Mouse (Mus musculus) embryonic facial prominence, embryonic 14.5 days (tissue): ENCODE measurements at regions not wholly inside any gene's neighbourhood (a gene's known extent, or its start where the extent isn't known, plus 50 kb on each side); places are given as distances from the start of the nearest gene placed in this dataset.

Experiments used
- ATAC-seq: fragments of 200-750 bp; cut with Nextera tagmentation; 2 replicates; pipeline ENCODE4 v1.8.0; 2017; ENCODE audit warnings: low read depth, moderate number of reproducible peaks, moderate TSS enrichment
- DNase-seq: peaks from one replicate; pipeline ENCODE4 v3.0.0-alpha.2; 2015; ENCODE audit warnings: low spot score
- H3K27ac ChIP-seq: fragments of 300-500 bp; sonication (generic); replicated peaks from 2 replicates; pipeline ENCODE4 v1.5.1; 2014; ENCODE audit warnings: low read depth, mild to moderate bottlenecking, low read length, moderate library complexity
- H3K27me3 ChIP-seq: fragments of 300-500 bp; sonication (generic); replicated peaks from 2 replicates; pipeline ENCODE4 v1.6.1; 2014; ENCODE audit warnings: low read length; ENCODE audit not compliant: control insufficient read depth, insufficient read depth
- H3K36me3 ChIP-seq: fragments of 300-500 bp; sonication (generic); 2 replicates; pipeline ENCODE4 v1.6.1; 2014; ENCODE audit warnings: low read length, mixed read lengths; ENCODE audit not compliant: control insufficient read depth, insufficient read depth
- H3K4me1 ChIP-seq: fragments of 300-500 bp; sonication (generic); 2 replicates; pipeline ENCODE4 v1.6.1; 2014; ENCODE audit warnings: antibody characterized with exemption, low read length; ENCODE audit not compliant: control insufficient read depth, insufficient read depth
- H3K4me2 ChIP-seq: fragments of 300-500 bp; sonication (generic); 2 replicates; pipeline ENCODE4 v1.6.1; 2014; ENCODE audit warnings: low read depth, mild to moderate bottlenecking, low read length, moderate library complexity, mixed read lengths
- H3K4me3 ChIP-seq: fragments of 300-500 bp; sonication (generic); 2 replicates; pipeline ENCODE4 v1.5.1; 2014; ENCODE audit warnings: low read depth, mild to moderate bottlenecking, low read length
- H3K9ac ChIP-seq: fragments of 300-500 bp; sonication (generic); 2 replicates; pipeline ENCODE4 v1.6.1; 2014; ENCODE audit warnings: low read depth, mild to moderate bottlenecking, low read length, moderate library complexity, mixed read lengths
- H3K9me3 ChIP-seq: fragments of 300-500 bp; sonication (generic); 2 replicates; pipeline ENCODE4 v1.6.1; 2016; ENCODE audit warnings: low read length; ENCODE audit not compliant: control insufficient read depth
- WGBS: fragments of 180-500 bp; shearing (Covaris S2); extraction: QIAGEN DNeasy Blood & Tissue Kit; methylation state at CpG from one replicate; pipeline ENCODE4 v1.1.7; 2014; 5-methylcytosine and 5-hydroxymethylcytosine counted together

DNA sequence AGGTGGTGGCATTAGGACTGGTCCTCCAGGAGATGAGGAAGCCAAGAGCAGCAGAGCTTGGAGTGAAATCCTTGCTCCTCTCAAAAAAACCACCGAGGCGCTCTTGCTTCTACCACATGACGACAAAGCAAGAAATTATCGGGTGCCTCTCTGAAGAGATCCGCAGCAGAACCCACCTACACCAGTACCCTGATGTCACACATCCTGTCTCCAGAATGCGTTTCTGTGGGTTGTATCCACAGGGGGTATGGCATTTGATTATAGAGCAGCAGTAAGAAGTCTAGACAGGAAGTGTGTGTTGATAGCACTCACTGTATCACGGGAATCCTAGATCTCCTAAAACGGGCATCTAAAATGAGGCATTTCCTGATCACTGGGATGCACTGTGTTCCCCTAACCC lies 89.8 kb downstream of the Chst2 start:
- WGBS = 68% methylated on average over 8 of the region's 8 CpGs
- Histone ChIP-seq H3K4me3 (no peak overlapping the region), H3K4me2 (no peak overlapping the region), H3K9me3 (no peaks in the 10 kb centered on the region), H3K4me1 (no peaks in the 10 kb centered on the region), H3K27me3 (no peaks in the 10 kb centered on the region), H3K36me3 (no peaks in the 10 kb centered on the region), H3K27ac (no peak overlapping the region), H3K9ac (no peak overlapping the region)
- DNase-seq (no peak), ATAC-seq (no peak)

DNA sequence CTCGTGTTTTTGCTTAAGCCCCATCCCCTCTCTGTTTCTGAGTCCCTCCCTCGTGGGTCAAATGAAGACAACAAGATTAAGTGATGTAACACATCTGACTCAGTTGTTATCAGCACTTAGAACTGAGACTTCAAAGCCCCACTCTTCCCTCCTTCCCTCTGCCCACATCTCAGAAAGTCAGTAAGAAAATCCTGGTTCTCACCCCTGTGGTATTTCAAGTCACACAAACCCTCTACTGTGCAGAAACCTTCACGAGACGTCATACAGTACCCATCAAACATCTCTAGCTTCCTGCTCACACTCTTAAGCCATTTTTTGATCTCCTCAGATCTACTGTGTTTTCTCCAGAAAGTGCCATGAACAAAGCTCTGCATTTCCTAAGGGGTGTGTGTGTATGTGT lies 91.4 kb downstream of the Chst2 start:
- Histone ChIP-seq H3K4me3 (no peak overlapping the region), H3K9me3 (no peaks in the 10 kb centered on the region), H3K27ac (no peak overlapping the region), H3K4me1 (no peaks in the 10 kb centered on the region), H3K27me3 (no peaks in the 10 kb centered on the region), H3K36me3 (no peaks in the 10 kb centered on the region), H3K4me2 (no peak overlapping the region), H3K9ac (no peak overlapping the region)
- WGBS = 64% methylated on average over 4 of the region's 4 CpGs
- ATAC-seq (no peak), DNase-seq (no peak)

DNA sequence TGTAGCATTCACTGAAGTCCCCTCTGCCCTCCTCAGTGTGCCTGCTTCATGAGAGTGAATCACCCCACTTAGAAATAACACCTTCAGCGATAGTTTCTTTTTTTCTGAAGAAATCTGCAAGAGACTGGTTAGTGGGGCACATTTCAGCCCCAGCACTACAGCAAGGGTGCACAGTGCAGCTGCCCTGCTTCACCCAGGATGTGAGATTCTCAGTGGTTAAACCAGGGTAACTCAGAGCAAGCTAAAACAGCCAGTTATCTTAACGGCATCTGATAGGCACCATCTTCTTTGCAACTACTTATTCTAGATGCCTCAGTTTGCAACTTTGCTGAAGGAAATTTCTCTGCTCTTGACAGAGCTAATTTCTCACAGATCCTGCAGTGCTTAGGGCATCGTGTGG lies 94.9 kb downstream of the Chst2 start:
- 68% methylated on average over 3 of the region's 3 CpGs for WGBS
- Histone ChIP-seq H3K9me3 (no peaks in the 10 kb centered on the region), H3K4me1 (no peaks in the 10 kb centered on the region), H3K4me3 (no peak overlapping the region), H3K9ac (no peak overlapping the region), H3K36me3 (no peaks in the 10 kb centered on the region), H3K27ac (no peak overlapping the region), H3K27me3 (no peaks in the 10 kb centered on the region), H3K4me2 (no peak overlapping the region)
- no peak for ATAC-seq
- no peak for DNase-seq

DNA sequence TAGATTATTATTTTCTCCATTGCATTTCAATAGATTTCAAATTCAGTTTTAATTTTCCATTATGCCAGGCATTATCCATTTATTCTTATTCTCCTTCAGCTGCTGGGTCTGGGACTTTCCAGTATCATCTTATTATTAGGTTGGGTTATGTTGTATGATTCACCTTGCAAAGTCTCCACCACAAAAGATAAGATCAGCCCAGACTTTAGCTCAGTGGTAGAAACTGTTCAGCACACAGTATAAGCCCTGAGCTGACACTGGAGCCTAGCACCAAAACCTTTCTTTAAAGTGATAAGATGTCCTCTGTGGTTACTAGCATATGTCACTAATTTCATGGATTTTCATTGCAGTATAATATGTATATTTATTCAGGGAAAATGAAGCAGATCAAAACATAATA lies 117.5 kb downstream of the Chst2 start:
- no peaks in the 10 kb centered on the region for H3K27me3 ChIP-seq
- H3K4me1 ChIP-seq = no peaks in the 10 kb centered on the region
- no peak overlapping the region for H3K4me2 ChIP-seq
- H3K36me3 ChIP-seq = no peaks in the 10 kb centered on the region
- ATAC-seq (no peak), DNase-seq (no peak)
- H3K4me3 ChIP-seq = no peak overlapping the region
- no peak overlapping the region for H3K9ac ChIP-seq
- no peak overlapping the region for H3K27ac ChIP-seq
- no peaks in the 10 kb centered on the region for H3K9me3 ChIP-seq

DNA sequence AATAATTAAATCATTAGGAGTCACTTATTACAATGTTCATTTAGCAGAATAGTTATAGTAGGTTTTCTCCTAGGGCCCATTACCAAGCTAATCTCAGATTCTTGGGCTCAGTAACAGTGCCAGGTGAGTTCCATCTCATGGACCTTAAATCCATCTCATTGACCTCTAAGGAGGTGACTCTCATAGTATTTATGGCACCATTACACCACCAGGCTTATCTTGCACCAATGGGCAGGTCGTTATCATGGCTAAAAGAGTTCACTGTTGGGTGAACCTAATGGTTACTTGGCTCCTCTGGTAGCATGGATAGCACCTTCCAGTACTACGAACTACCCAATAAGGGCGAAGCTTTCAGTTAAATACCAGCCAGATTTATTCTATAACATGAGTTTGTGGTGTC lies 123.5 kb downstream of the Chst2 start:
- no peak overlapping the region for H3K4me3 ChIP-seq
- no peak overlapping the region for H3K4me2 ChIP-seq
- H3K27me3 ChIP-seq = no peaks in the 10 kb centered on the region
- H3K9me3 ChIP-seq = no peaks in the 10 kb centered on the region
- ATAC-seq (no peak), DNase-seq (no peak)
- 92% methylated on average over 3 of the region's 3 CpGs for WGBS
- H3K4me1 ChIP-seq = no peaks in the 10 kb centered on the region
- no peaks in the 10 kb centered on the region for H3K36me3 ChIP-seq
- no peak overlapping the region for H3K9ac ChIP-seq
- H3K27ac ChIP-seq = no peak overlapping the region

DNA sequence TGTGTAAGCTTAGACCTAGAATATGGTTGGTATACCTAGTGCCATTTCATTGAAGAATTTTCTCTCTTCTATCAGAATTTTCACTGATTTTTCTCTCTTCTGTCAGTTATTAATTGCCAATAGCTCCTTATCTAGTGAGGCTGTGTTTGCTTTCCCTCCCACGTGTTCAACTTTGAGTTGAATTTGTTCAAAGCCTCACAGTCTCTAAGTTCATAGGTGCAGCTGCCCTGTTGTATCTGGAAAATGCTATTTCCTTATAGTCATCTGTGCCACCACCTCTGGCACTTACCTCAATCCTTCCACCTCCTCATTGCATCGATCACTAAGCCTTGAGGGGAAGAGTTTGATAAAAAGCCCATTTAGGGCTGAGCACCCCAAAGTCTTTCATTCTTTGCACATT lies 124.0 kb downstream of the Chst2 start:
- no peak overlapping the region for H3K27ac ChIP-seq
- H3K4me2 ChIP-seq = no peak overlapping the region
- DNase-seq (no peak), ATAC-seq (no peak)
- no peak overlapping the region for H3K9ac ChIP-seq
- H3K4me1 ChIP-seq = no peaks in the 10 kb centered on the region
- no peak overlapping the region for H3K4me3 ChIP-seq
- H3K27me3 ChIP-seq = no peaks in the 10 kb centered on the region
- H3K9me3 ChIP-seq = no peaks in the 10 kb centered on the region
- 85% methylated on average over 2 of the region's 2 CpGs for WGBS
- H3K36me3 ChIP-seq = no peaks in the 10 kb centered on the region
